Mouse (Mus musculus) brain, embryonic 14.5 days (tissue): ENCODE measurements around the gene Crmp1.

Experiments
- CTCF ChIP-seq: fragments of 200-500 bp; IDR thresholded peaks from 2 replicates; pipeline ENCODE4 v1.5.1; 2012; ENCODE audit warnings: inconsistent platforms, mild to moderate bottlenecking, moderate library complexity, borderline replicate concordance; ENCODE audit not compliant: insufficient read depth, insufficient read length; ENCODE audit errors: extremely low read depth
- POLR2A ChIP-seq: fragments of 200-500 bp; IDR thresholded peaks from 2 replicates; pipeline ENCODE4 v1.6.1; 2012; ENCODE audit warnings: mild to moderate bottlenecking, inconsistent platforms, borderline replicate concordance; ENCODE audit not compliant: poor library complexity, insufficient read depth, insufficient read length, severe bottlenecking; ENCODE audit errors: extremely low read depth

DNA sequence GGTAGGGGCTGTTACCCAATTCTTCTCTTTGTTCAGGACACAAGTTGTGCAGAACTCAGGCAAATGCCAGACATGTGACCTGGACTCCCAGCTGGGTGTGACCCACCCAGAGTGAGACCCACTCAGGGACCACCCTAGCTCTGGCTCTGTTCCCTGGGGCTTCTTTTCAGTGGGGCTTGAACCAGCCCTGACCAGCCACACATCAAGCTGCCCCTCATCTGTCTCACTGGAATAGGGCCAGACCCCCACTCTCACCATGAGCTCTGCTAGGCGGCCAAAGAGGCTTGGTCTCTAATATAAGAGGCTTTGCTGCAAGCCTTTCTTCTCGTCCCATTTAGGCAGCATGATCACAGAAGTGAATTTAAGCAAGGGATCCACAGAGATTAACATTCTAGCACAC lies 35.4 kb upstream of the Crmp1 start:
- TF ChIP-seq CTCF (no peak), POLR2A (no peak)
